Mouse (Mus musculus): ENCODE data around the gene Scnn1a.

GRCm38 (mm10) chr6:125313546-125314230 lies 6.8 kb upstream of the Scnn1a start, which contains the start of gene Ltbr:
- TF ChIP-seq EP300 (optimal IDR thresholded peaks at IDR 0.05) (no peak), CTCF (IDR thresholded peaks at IDR 0.05; ENCODE audit: low read depth) (no peak)
